Mouse (Mus musculus) heart, adult 2 months (tissue): ENCODE data around the gene Rbm19. TPM values are rescaled to one million over a fixed set of nuclear protein-coding genes. Genes with fewer than 3 reads are reported as not detected.

Experiments
- DNase-seq, 2 experiments: peaks; one replicate each; pipeline ENCODE4 v3.0.0; 2021
- H3K27ac ChIP-seq: fragments of 200-600 bp; 2 replicates; pipeline ENCODE4 v1.8.1; 2022
- H3K27me3 ChIP-seq: fragments of 200-500 bp; 2 replicates; pipeline ENCODE4 v1.6.1; 2012; ENCODE audit warnings: mild to moderate bottlenecking, low read length, inconsistent platforms, mixed read lengths; ENCODE audit not compliant: control insufficient read depth, insufficient read depth
- H3K36me3 ChIP-seq: fragments of 200-500 bp; 2 replicates; pipeline ENCODE4 v1.6.1; 2012; ENCODE audit warnings: low read length, inconsistent platforms; ENCODE audit not compliant: control insufficient read depth, insufficient read depth
- H3K4me1 ChIP-seq: fragments of 200-500 bp; 2 replicates; pipeline ENCODE4 v1.6.1; 2011; ENCODE audit warnings: low read length; ENCODE audit not compliant: control insufficient read depth, insufficient read depth
- H3K4me3 ChIP-seq: fragments of 200-600 bp; 2 replicates; pipeline ENCODE4 v1.8.1; 2022
- H3K79me2 ChIP-seq: fragments of 200-500 bp; replicated peaks from 2 replicates; pipeline ENCODE4 v1.6.1; 2012; ENCODE audit warnings: mild to moderate bottlenecking, inconsistent platforms, low read length, moderate library complexity, mixed read lengths; ENCODE audit not compliant: control insufficient read depth, insufficient read depth
- H3K9ac ChIP-seq: fragments of 200-500 bp; 2 replicates; pipeline ENCODE4 v1.6.1; 2012; ENCODE audit warnings: low read depth, mild to moderate bottlenecking, control low read depth, inconsistent platforms, low read length, mixed read lengths
- CTCF ChIP-seq: fragments of 200-600 bp; IDR thresholded peaks from 2 replicates; pipeline ENCODE4 v1.8.1; 2022; ENCODE audit warnings: antibody characterized with exemption, mild to moderate bottlenecking, moderate library complexity
- EP300 ChIP-seq: fragments of 200-500 bp; IDR thresholded peaks from 2 replicates; pipeline ENCODE4 v1.6.1; 2011; ENCODE audit warnings: low read depth, low read length, control low read depth; ENCODE audit not compliant: insufficient read depth
- POLR2A ChIP-seq: fragments of 200-500 bp; IDR thresholded peaks from 2 replicates; pipeline ENCODE4 v1.6.1; 2011; ENCODE audit warnings: mild to moderate bottlenecking, low read depth, low read length, control low read depth; ENCODE audit not compliant: insufficient read depth
- WGBS: fragments of 180-500 bp; shearing (Covaris S2); methylation state at CpG from one replicate; pipeline ENCODE4 v1.1.7; 2018; 5-methylcytosine and 5-hydroxymethylcytosine counted together
- intact Hi-C: fragments of 180-260 bp; cut with DNase I; formaldehyde crosslinking; loops from one replicate; pipeline ENCODE4 v1.15.1; 2025
- polyA plus RNA-seq: library from polyadenylated mRNA; depleted of rRNA; stranded (reverse); fragments of >200 nt; gene quantifications from 2 replicates; pipeline ENCODE4 v1.2.3, GENCODE M21; 2012
- total RNA-seq, 2 experiments: library from RNA; stranded (reverse); gene quantifications; 2 replicates each; pipeline ENCODE4 v1.2.3; 2021

The Rbm19 gene
- total and polyA plus RNA-seq, 3 experiments: 11.6 to 22.1 (median 19.6) TPM

DNA sequence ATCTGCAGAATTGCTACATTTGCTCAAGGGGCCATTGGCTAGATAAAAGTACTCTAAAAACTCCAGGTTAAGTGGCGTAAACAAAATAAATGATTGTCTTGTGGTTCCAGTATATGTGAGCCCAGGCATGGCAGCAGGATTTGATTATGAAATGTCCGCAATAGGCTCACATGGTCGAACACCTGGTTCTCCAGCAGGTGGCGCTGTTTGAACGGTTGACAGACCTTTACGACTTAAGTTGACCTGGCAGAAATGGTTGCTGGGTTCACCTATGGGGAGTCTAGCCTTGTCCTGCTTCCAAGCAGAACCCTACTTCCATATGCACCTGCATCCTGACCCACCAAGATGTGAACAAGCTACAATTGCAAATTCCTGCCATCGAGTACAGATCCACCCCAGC is 21.7 kb upstream of the Rbm19 start:
- Histone ChIP-seq H3K4me1 (no peaks in the 10 kb centered on the region), H3K27ac (no peak overlapping the region), H3K4me3 (no peak overlapping the region), H3K79me2 (no peaks in the 10 kb centered on the region), H3K36me3 (no peaks in the 10 kb centered on the region), H3K9ac (no peak overlapping the region), H3K27me3 (peaks cover 2% of the 10 kb centered on the region)
- TF ChIP-seq CTCF (peak; percentile 69), EP300 (no peak), POLR2A (no peak)
- peak in 1 of 2 experiments; percentile 41 for DNase-seq
- intact Hi-C loops: no loop called here
- 54% methylated on average over 7 of the region's 7 CpGs for WGBS

DNA sequence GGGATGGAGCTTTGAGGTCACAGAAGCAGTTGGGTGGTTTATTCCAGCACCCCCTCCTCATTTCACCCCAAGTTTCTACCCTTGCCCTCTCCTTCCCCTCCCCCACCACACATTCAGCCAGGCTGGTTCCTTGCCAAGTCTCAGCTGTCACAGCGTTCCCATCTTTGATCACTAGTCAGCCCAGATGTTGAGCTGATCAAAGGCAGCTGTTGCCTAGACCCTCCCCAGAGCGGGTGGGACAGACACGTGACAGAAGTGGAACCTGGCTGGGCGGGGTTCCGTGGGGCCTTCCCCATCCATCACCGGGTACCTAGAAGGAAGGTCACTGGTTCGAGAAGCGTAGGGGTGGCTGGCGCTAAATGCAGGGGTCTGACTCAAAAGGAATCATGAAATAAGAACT is 19.2 kb upstream of the Rbm19 start:
- no peak overlapping the region for H3K9ac ChIP-seq
- WGBS: 54% methylated on average over 9 of the region's 9 CpGs
- H3K4me1 ChIP-seq: no peaks in the 10 kb centered on the region
- no peaks in the 10 kb centered on the region for H3K79me2 ChIP-seq
- no peak overlapping the region for H3K4me3 ChIP-seq
- TF ChIP-seq POLR2A: no peak
- intact Hi-C loops: no loop called here
- no peaks in the 10 kb centered on the region for H3K27me3 ChIP-seq
- no peaks in the 10 kb centered on the region for H3K36me3 ChIP-seq
- DNase-seq: no peak
- no peak overlapping the region for H3K27ac ChIP-seq

GRCm38 (mm10) chr5:120100814-120101213 is 15.5 kb upstream of the Rbm19 start:
- 89% methylated on average over 6 of the region's 6 CpGs for WGBS
- Histone ChIP-seq H3K4me1 (no peaks in the 10 kb centered on the region), H3K9ac (no peak overlapping the region), H3K27me3 (no peaks in the 10 kb centered on the region), H3K4me3 (no peak overlapping the region), H3K27ac (no peak overlapping the region), H3K79me2 (no peaks in the 10 kb centered on the region), H3K36me3 (no peaks in the 10 kb centered on the region)
- intact Hi-C loops: loop anchor here (10.0 kb wide), 1 partner anchor 1326 kb away; no protein-coding TSS in a partner anchor
- no peak for DNase-seq
- TF ChIP-seq EP300 (no peak), CTCF (peak; percentile 16; the same call in 1 of the 2 replicates), POLR2A (no peak)

GRCm38 (mm10) chr5:120102097-120102496 is 14.2 kb upstream of the Rbm19 start:
- WGBS: 84% methylated on average over 8 of the region's 8 CpGs
- DNase-seq: no peak
- Histone ChIP-seq H3K36me3 (no peaks in the 10 kb centered on the region), H3K4me1 (no peaks in the 10 kb centered on the region), H3K9ac (no peak overlapping the region), H3K4me3 (no peak overlapping the region), H3K79me2 (no peaks in the 10 kb centered on the region), H3K27ac (no peak overlapping the region), H3K27me3 (no peaks in the 10 kb centered on the region)
- intact Hi-C loops: loop anchor here (2.0 to 10.0 kb wide), 2 partner anchors 361 to 1327 kb away; no protein-coding TSS in a partner anchor
- TF ChIP-seq POLR2A: no peak
- TF ChIP-seq EP300: no peak
- TF ChIP-seq CTCF: no peak

DNA sequence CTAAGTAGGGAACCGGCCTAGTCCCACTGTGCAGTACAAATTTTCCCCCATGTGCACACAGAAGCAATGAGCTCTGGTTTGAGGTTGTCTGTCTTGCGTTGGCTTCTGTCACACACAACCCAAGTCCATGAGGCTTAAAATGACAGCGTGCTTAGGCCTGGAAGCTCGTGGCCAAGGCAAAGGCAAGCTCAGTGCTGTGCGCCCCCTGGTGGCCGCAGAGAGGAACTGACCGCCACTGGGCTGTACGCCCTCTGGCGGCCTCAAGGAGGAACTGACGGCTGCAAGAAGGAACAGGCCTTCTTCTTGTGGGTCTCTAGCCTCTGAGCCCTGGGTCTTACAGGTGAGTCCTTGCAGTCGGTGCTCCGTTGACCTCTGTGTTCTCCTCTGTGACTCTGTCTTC is 13.5 kb upstream of the Rbm19 start:
- H3K27me3 ChIP-seq: no peaks in the 10 kb centered on the region
- H3K27ac ChIP-seq: no peak overlapping the region
- WGBS: 18% methylated on average over 12 of the region's 12 CpGs
- no peaks in the 10 kb centered on the region for H3K36me3 ChIP-seq
- H3K9ac ChIP-seq: no peak overlapping the region
- H3K4me1 ChIP-seq: no peaks in the 10 kb centered on the region
- no peak overlapping the region for H3K4me3 ChIP-seq
- H3K79me2 ChIP-seq: no peaks in the 10 kb centered on the region
- TF ChIP-seq CTCF (no peak; the same call in 1 of the 2 replicates), POLR2A (no peak), EP300 (peak; percentile 59; the same call in 1 of the 2 replicates)
- intact Hi-C loops: loop anchor here (2.0 to 10.0 kb wide), 2 partner anchors 362 to 1328 kb away; no protein-coding TSS in a partner anchor
- peak; percentile 41 to 60 for DNase-seq

- no peaks in the 10 kb centered on the region for H3K36me3 ChIP-seq
- WGBS: 25% methylated on average over 12 of the region's 12 CpGs
- H3K9ac ChIP-seq: no peak overlapping the region
- H3K27ac ChIP-seq: no peak overlapping the region
- no peak overlapping the region for H3K4me3 ChIP-seq
- DNase-seq: peak; percentile 29 to 31
- intact Hi-C loops: loop anchor here (2.0 to 10.0 kb wide), 2 partner anchors 363 to 1329 kb away; no protein-coding TSS in a partner anchor
- no peak for TF ChIP-seq POLR2A
- no peak for TF ChIP-seq CTCF
- TF ChIP-seq EP300: no peak
- H3K27me3 ChIP-seq: no peaks in the 10 kb centered on the region
- H3K4me1 ChIP-seq: no peaks in the 10 kb centered on the region
- H3K79me2 ChIP-seq: no peaks in the 10 kb centered on the region
Measured at GRCm38 (mm10) chr5:120103458-120103857, 12.8 kb upstream of the Rbm19 start.
